In genomic region chr5:148994706-148995414, GRCm38 (mm10) we compare ENCODE assay signal across 8 mouse cellular contexts. TPM values are rescaled to one million over a fixed set of nuclear protein-coding genes. Genes with fewer than 3 reads are reported as not detected.
DNase-seq lines count a peak whose midpoint lies in the region; ATAC-seq lines count a peak whose summit lies in the region.

Gene Gm42791 (minus strand): TSS chr5:148995147.

- ATAC-seq in megakaryocyte, adult 5-6 weeks (ENCODE audit: poor library complexity, severe bottlenecking): peak; percentile 94

- peak; percentile 99 for DNase-seq in adipocyte (ENCODE audit: low spot score)
- peak; percentile 94 for DNase-seq in embryo, embryonic 10 days (ENCODE audit: low spot score)
- DNase-seq in gastrocnemius, postnatal 10 days: peak; percentile 90
- peak; percentile 56 for DNase-seq in induced T-regulatory cell, adult 2 months (ENCODE audit: low read depth)
- DNase-seq in left cerebral cortex, adult 8-10 months (ENCODE audit: low spot score in 2 of 2): peak; percentile 85 to 95
- DNase-seq in right cerebral cortex, adult 2 months (ENCODE audit: low spot score in 2 of 2): peak; percentile 95 to 96
- DNase-seq in urinary bladder, postnatal 10 days (ENCODE audit: low spot score): peak; percentile 71

RNA-seq across cellular contexts. Expression of gene Gm42791, which starts in this region (rescaled TPM):
- 1 to 10 TPM in 1 of 2 experiments, under 1 TPM in 1; 0.89 to 3.7 TPM for total RNA-seq in gastrocnemius, postnatal 10 days (2021)
- total RNA-seq in left cerebral cortex, adult 8-10 months (2022): 10 to 100 TPM; 30.1 to 40.2 (median 34.9) TPM
- total RNA-seq in megakaryocyte, adult 5-6 weeks (2015): not detected in 2 replicates
- not detected in 2 replicates for total RNA-seq in megakaryocyte, adult 5-6 weeks (2017)

Comparison
In these comparisons a context has a peak if more than half of its experiments do, and no peak if none do; other contexts are left out.
1. Peak in every context shown above with its lines: DNase-seq and ATAC-seq.
2. RNA of gene Gm42791 (total RNA-seq): 30.1 to 40.2 TPM in left cerebral cortex, adult 8-10 months; 0.89 to 3.7 TPM in gastrocnemius, postnatal 10 days and not detected in megakaryocyte, adult 5-6 weeks; every median in the first group is over 4 times any median in the second.
3. Peak in ATAC-seq in megakaryocyte, adult 5-6 weeks; RNA of the gene not detected or under 1 TPM.